Mouse (Mus musculus) CH12.LX (cell line): ENCODE data around the gene Atp5j.

ENCODE experiments used
- CHD1 ChIP-seq: IDR thresholded peaks from 2 replicates; pipeline ENCODE4 v1.6.1; 2012; ENCODE audit warnings: low read depth, low read length, improper control_type of control experiment, inconsistent platforms
- CTCF ChIP-seq, 2 experiments: IDR thresholded peaks in 1 of 2; conservative IDR thresholded peaks in 1 of 2; 2 replicates each; pipeline ENCODE4 v1.5.1; 2011 to 2012; ENCODE audit warnings: low read depth in 2 of 2, low read length in 2 of 2, improper control_type of control experiment in 1 of 2, inconsistent platforms in 1 of 2, mild to moderate bottlenecking in 1 of 2, moderate library complexity in 1 of 2
- ELF1 ChIP-seq: IDR thresholded peaks from 2 replicates; pipeline ENCODE4 v1.6.1; 2014; ENCODE audit warnings: low read depth, mild to moderate bottlenecking, inconsistent platforms, low read length, improper control_type of control experiment
- ETS1 ChIP-seq: conservative IDR thresholded peaks from 2 replicates; pipeline ENCODE4 v1.6.1; 2012; ENCODE audit warnings: low read depth, mild to moderate bottlenecking, inconsistent platforms, low read length, improper control_type of control experiment, moderate library complexity
- GABPA ChIP-seq: IDR thresholded peaks from 2 replicates; pipeline ENCODE4 v1.6.1; 2012; ENCODE audit warnings: low read depth, low read length, improper control_type of control experiment, inconsistent platforms; ENCODE audit not compliant: insufficient replicate concordance
- HCFC1 ChIP-seq: IDR thresholded peaks from 2 replicates; pipeline ENCODE4 v1.6.1; 2012; ENCODE audit warnings: low read depth, mild to moderate bottlenecking, inconsistent platforms, low read length, improper control_type of control experiment
- JUND ChIP-seq: conservative IDR thresholded peaks from 2 replicates; pipeline ENCODE4 v1.6.1; 2011; ENCODE audit warnings: low read depth, low read length, improper control_type of control experiment
- KAT2A ChIP-seq: IDR thresholded peaks from 2 replicates; pipeline ENCODE4 v1.6.1; 2012; ENCODE audit warnings: low read length, improper control_type of control experiment, inconsistent platforms; ENCODE audit not compliant: insufficient replicate concordance
- MYC ChIP-seq: IDR thresholded peaks from 2 replicates; pipeline ENCODE4 v1.6.1; 2011; ENCODE audit warnings: low read depth, mild to moderate bottlenecking, improper control_type of control experiment, low read length
- POLR2A ChIP-seq: IDR thresholded peaks from 2 replicates; pipeline ENCODE4 v1.6.1; 2011; ENCODE audit warnings: low read depth, mild to moderate bottlenecking, improper control_type of control experiment, low read length
- SIN3A ChIP-seq: IDR thresholded peaks from 2 replicates; pipeline ENCODE4 v1.6.1; 2012; ENCODE audit warnings: low read length, improper control_type of control experiment, inconsistent platforms
- TBP ChIP-seq: conservative IDR thresholded peaks from 2 replicates; pipeline ENCODE4 v1.6.1; 2011; ENCODE audit warnings: low read depth, low read length, improper control_type of control experiment
- ZC3H11A ChIP-seq: IDR thresholded peaks from 2 replicates; pipeline ENCODE4 v1.6.1; 2012; ENCODE audit warnings: low read depth, mild to moderate bottlenecking, inconsistent platforms, low read length, improper control_type of control experiment
- ZKSCAN1 ChIP-seq: IDR thresholded peaks from 2 replicates; pipeline ENCODE4 v1.6.1; 2012; ENCODE audit warnings: low read depth, inconsistent platforms, low read length, improper control_type of control experiment, borderline replicate concordance

- TF ChIP-seq CHD1 (peak; percentile 63; the same call in 1 of the 2 replicates), ZC3H11A (no peak), ETS1 (no peak), ELF1 (no peak), POLR2A (no peak), CTCF (conservative IDR thresholded peaks at IDR 0.05 in 1 of 2, IDR thresholded peaks at IDR 0.05 in 1 of 2; ENCODE audit: low read depth in 2 of 2, low read length in 2 of 2) (no peak), TBP (no peak), JUND (no peak), HCFC1 (no peak), KAT2A (no peak), ZKSCAN1 (no peak), GABPA (no peak), SIN3A (no peak), MYC (no peak; the same call in 1 of the 2 replicates)
These were observed 1.1 kb downstream of the Atp5j start for GRCm38 (mm10) chr16:84834344-84834743.
